Mouse (Mus musculus) lung, embryonic 14.5 days (tissue): ENCODE results near the gene Ube2m. TPM values are rescaled to one million over a fixed set of nuclear protein-coding genes. Genes with fewer than 3 reads are reported as not detected.

ENCODE experiments used
- ATAC-seq: fragments of 200-750 bp; cut with Nextera tagmentation; 2 replicates; pipeline ENCODE4 v1.8.0; 2017; ENCODE audit warnings: mild to moderate bottlenecking, moderate TSS enrichment, moderate library complexity; ENCODE audit not compliant: insufficient read depth
- DNase-seq: peaks from one replicate; pipeline ENCODE4 v3.0.0-alpha.2; 2015
- H3K27ac ChIP-seq: fragments of 300-500 bp; sonication (generic); 2 replicates; pipeline ENCODE4 v1.5.1; 2014; ENCODE audit warnings: low read depth, mild to moderate bottlenecking, moderate library complexity
- H3K27me3 ChIP-seq: fragments of 300-500 bp; sonication (generic); 2 replicates; pipeline ENCODE4 v1.6.1; 2014; ENCODE audit warnings: low read length, control low read depth; ENCODE audit not compliant: insufficient read depth
- H3K36me3 ChIP-seq: fragments of 300-500 bp; sonication (generic); 2 replicates; pipeline ENCODE4 v1.6.1; 2014; ENCODE audit warnings: control low read depth; ENCODE audit not compliant: insufficient read depth
- H3K4me1 ChIP-seq: fragments of 300-500 bp; sonication (generic); 2 replicates; pipeline ENCODE4 v1.6.1; 2014; ENCODE audit warnings: antibody characterized with exemption, control low read depth; ENCODE audit not compliant: insufficient read depth
- H3K4me2 ChIP-seq: fragments of 300-500 bp; sonication (generic); 2 replicates; pipeline ENCODE4 v1.6.1; 2014; ENCODE audit warnings: mild to moderate bottlenecking
- H3K4me3 ChIP-seq: fragments of 300-500 bp; sonication (generic); 2 replicates; pipeline ENCODE4 v1.5.1; 2014; ENCODE audit warnings: low read depth, low read length
- H3K9ac ChIP-seq: fragments of 300-500 bp; sonication (generic); 2 replicates; pipeline ENCODE4 v1.6.1; 2014
- H3K9me3 ChIP-seq: fragments of 300-500 bp; sonication (generic); 2 replicates; pipeline ENCODE4 v1.6.1; 2016; ENCODE audit warnings: low read depth, low read length, control low read depth
- CTCF ChIP-seq: IDR thresholded peaks from 2 replicates; pipeline ENCODE4 v1.5.1; 2016; ENCODE audit warnings: antibody characterized with exemption, low read depth
- WGBS: fragments of 180-500 bp; shearing (Covaris S2); extraction: QIAGEN DNeasy Blood & Tissue Kit; methylation state at CpG from one replicate; pipeline ENCODE4 v1.1.7; 2014; 5-methylcytosine and 5-hydroxymethylcytosine counted together
- polyA plus RNA-seq: library from polyadenylated mRNA; unstranded; fragments of >200 nt; fragmentation: Nextera tagmentation; extraction: Ambion mirVana; gene quantifications from 2 replicates; pipeline ENCODE4 v1.2.1, GENCODE M21; 2014

Gene Ube2m
- polyA plus RNA-seq, 1 experiment from 2014 or later, result 168 TPM

DNA sequence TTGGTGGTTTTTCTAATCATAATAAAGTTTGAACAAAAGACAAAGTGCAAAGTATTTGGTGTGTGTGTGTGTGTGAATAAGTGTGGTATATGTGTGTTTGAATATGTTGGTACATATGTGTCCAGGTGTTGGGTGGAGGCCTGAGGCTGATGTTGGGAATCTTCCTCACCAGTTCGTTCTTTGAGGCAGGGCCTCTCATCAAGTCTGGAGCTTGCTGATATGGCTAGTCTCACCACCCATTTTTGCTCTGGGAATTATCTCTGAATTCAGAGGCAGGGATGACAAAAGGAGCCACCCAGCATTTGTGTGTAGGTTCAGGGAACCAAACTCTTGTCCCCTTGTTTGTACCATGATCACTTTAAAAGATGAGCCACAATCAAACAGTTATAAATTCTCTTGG, 52.4 kb downstream of the Ube2m start:
- WGBS, result 83% methylated on average over 1 of the region's 1 CpGs
- H3K4me2 ChIP-seq, result no peak overlapping the region
- no peak overlapping the region for H3K4me3 ChIP-seq
- no peaks in the 10 kb centered on the region for H3K27me3 ChIP-seq
- ATAC-seq (no peak), DNase-seq (no peak)
- H3K9ac ChIP-seq, result no peak overlapping the region
- no peaks in the 10 kb centered on the region for H3K9me3 ChIP-seq
- H3K4me1 ChIP-seq, result no peaks in the 10 kb centered on the region
- no peak overlapping the region for H3K27ac ChIP-seq
- H3K36me3 ChIP-seq, result 0 out of 2 replicates have a peak, but pooled peaks cover 4% of the 10 kb centered on the region
- no peak for TF ChIP-seq CTCF

Other genes starting within 250 kb of the Ube2m start
- gene Zscan18, start 234.6 kb downstream of the Ube2m start, polyA plus RNA-seq, result 6.9 and 7.6 TPM in 2 replicates
- 14.6 and 16.3 TPM in 2 replicates for gene Zfp329, start 219.4 kb downstream of the Ube2m start, polyA plus RNA-seq
- gene Zfp110, start 203.5 kb downstream of the Ube2m start, polyA plus RNA-seq, result 41.2 and 41.5 TPM in 2 replicates
- 4.3 and 4.7 TPM in 2 replicates for gene Zfp128, start 157.1 kb downstream of the Ube2m start, polyA plus RNA-seq
- 22.2 and 23.4 TPM in 2 replicates for gene Zscan22, start 140.5 kb downstream of the Ube2m start, polyA plus RNA-seq
- gene Rps5, start 116.0 kb downstream of the Ube2m start, polyA plus RNA-seq, result 1,356 and 1,409 TPM in 2 replicates
- 0.73 and 0.97 TPM in 2 replicates for gene Rnf225, start 110.9 kb downstream of the Ube2m start, polyA plus RNA-seq
- 9.6 and 11.1 TPM in 2 replicates for gene Zfp324, start 72.4 kb downstream of the Ube2m start, polyA plus RNA-seq
- 8.1 TPM in 2 replicates for gene Zfp446, start 60.4 kb downstream of the Ube2m start, polyA plus RNA-seq
- not detected in 2 replicates for gene Slc27a5, start 40.1 kb downstream of the Ube2m start, polyA plus RNA-seq
- gene Trim28, start 39.2 kb downstream of the Ube2m start, polyA plus RNA-seq, result 458 and 511 TPM in 2 replicates
- 29.8 and 30.4 TPM in 2 replicates for gene Zbtb45, start 28.2 kb downstream of the Ube2m start, polyA plus RNA-seq
- gene Chmp2a, start 3.5 kb downstream of the Ube2m start, polyA plus RNA-seq, result 123 and 128 TPM in 2 replicates
- gene Mzf1, start 16.5 kb upstream of the Ube2m start, polyA plus RNA-seq, result 2.3 and 3.3 TPM in 2 replicates
- not detected in 2 replicates for gene Vmn1r85, start 56.9 kb upstream of the Ube2m start, polyA plus RNA-seq
- not detected in 2 replicates for gene Vmn1r86, start 81.6 kb upstream of the Ube2m start, polyA plus RNA-seq
- not detected in 2 replicates for gene Vmn1r87, start 101.9 kb upstream of the Ube2m start, polyA plus RNA-seq
- gene Vmn1r88, start 121.3 kb upstream of the Ube2m start, polyA plus RNA-seq, result not detected in 2 replicates
- gene Vmn1r89, start 174.7 kb upstream of the Ube2m start, polyA plus RNA-seq, result not detected in 2 replicates
- gene Lig1, start 239.0 kb upstream of the Ube2m start, polyA plus RNA-seq, result 122 and 135 TPM in 2 replicates
- 8.1 and 10.2 TPM in 2 replicates for gene Zswim9, start 240.4 kb upstream of the Ube2m start, polyA plus RNA-seq